Mouse (Mus musculus): ENCODE results near the gene Clip1. TPM values are rescaled to one million over a fixed set of nuclear protein-coding genes. Genes with fewer than 3 reads are reported as not detected.

The Clip1 gene
- polyA plus RNA-seq, 1 experiment from 2014 or later: 37.8 TPM

DNA sequence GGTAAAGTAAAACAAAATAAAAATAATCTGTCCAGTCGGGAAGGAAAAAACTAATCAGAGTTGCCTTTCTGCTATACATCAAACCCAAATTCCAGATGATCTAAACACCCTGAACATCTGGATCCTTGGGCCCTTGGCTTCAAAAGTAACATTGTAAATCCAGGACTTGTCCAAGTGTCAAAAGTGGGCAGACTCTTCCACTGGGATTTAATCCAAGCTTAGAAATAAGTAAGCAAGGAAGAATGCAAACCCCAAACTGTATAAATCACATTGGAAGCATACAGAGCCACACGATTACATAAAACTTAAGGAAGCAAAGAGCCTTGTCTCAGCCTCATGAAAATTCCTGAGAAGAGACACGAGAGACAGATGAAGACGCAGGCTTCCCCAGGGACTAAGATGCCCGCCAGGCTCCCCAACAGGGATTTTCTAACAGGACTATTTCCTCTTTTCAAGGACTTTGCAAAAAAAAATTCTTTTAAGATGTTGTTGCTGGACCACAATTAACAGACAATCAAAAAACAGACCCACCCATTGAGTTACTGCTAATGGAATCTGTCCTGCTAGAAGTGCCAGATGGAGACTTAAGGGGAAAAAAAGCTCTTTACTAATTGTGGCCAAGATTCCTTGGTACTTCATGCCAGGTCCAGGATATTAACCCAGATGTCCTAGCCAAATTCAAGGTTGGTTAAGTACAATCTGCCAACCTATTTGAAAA lies 4.7 kb downstream of the Clip1 start:
- no peak for ATAC-seq (ENCODE audit: insufficient number of reproducible peaks, low FRiP score, low TSS enrichment, low read depth)
- DNase-seq (ENCODE audit: low spot score): no peak
- H3K4me1 ChIP-seq (ENCODE audit: control insufficient read depth, insufficient read depth, low read length): peaks cover 12% of the 10 kb centered on the region
- H3K36me3 ChIP-seq (ENCODE audit: control insufficient read depth, insufficient read depth, low read length): peaks cover 2% of the 10 kb centered on the region; the same call in 1 of the 2 replicates
- H3K9ac ChIP-seq (ENCODE audit: low read length): no peak overlapping the region
- no peak overlapping the region for H3K4me2 ChIP-seq (ENCODE audit: low read depth, severe bottlenecking)
- no peaks in the 10 kb centered on the region for H3K27me3 ChIP-seq (ENCODE audit: control insufficient read depth, insufficient read depth, low read length)
- 50% methylated on average over 5 of the region's 5 CpGs for WGBS
- no peaks in the 10 kb centered on the region for H3K9me3 ChIP-seq (ENCODE audit: control insufficient read depth, low read length)
- H3K4me3 ChIP-seq (ENCODE audit: low read depth, low read length): no peak overlapping the region
- no peak overlapping the region for H3K27ac ChIP-seq (replicated peaks; ENCODE audit: low read depth, low read length)

DNA sequence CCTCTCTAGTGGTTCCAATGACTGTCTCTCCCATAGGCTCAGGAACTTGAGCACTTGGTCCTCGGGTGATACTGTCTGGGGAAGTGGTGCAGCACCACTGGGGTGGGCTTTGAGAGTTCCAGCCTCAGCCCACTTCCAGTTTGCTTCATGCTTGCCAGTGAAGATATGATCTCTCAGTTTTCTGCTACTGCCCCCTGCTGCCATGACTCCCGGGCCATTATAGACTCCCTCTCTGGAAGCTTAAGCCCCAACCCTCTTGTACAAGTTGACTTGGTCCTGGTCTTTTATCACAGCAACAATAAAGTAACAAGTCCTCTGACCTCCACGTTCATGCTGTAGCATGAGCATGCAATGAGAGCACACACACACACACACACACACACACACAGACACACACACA lies 5.3 kb downstream of the Clip1 start:
- H3K36me3 ChIP-seq (ENCODE audit: control insufficient read depth, insufficient read depth, low read length): peaks cover 2% of the 10 kb centered on the region; the same call in 1 of the 2 replicates

DNA sequence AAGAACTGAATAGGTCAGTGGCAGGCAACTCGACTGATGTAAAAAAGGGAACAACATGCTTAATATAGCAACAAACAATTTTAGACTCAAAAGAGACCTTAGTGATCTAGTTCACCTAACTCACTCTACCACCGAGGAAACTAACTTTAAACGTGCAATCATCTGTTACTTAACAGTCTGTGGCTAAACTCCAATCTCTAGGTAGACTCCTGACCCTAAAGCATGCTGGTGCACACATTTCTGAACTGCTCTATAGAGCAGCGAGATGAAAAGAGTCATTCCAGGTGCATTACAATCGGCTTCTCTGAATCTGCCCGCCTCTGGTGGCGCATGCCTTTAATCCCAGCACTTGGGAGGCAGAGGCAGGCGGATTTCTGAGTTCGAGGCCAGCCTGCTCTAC lies 8.7 kb downstream of the Clip1 start:
- ATAC-seq (ENCODE audit: insufficient number of reproducible peaks, low FRiP score, low TSS enrichment, low read depth) (no peak), DNase-seq (ENCODE audit: low spot score) (no peak)
- no peak overlapping the region for H3K27ac ChIP-seq (replicated peaks; ENCODE audit: low read depth, low read length)
- 91% methylated on average over 9 of the region's 9 CpGs for WGBS
- H3K9me3 ChIP-seq (ENCODE audit: control insufficient read depth, low read length): no peaks in the 10 kb centered on the region
- H3K4me2 ChIP-seq (ENCODE audit: low read depth, severe bottlenecking): no peak overlapping the region
- no peak overlapping the region for H3K9ac ChIP-seq (ENCODE audit: low read length)
- H3K4me3 ChIP-seq (ENCODE audit: low read depth, low read length): no peak overlapping the region
- peaks cover 13% of the 10 kb centered on the region for H3K4me1 ChIP-seq (ENCODE audit: control insufficient read depth, insufficient read depth, low read length)
- H3K36me3 ChIP-seq (ENCODE audit: control insufficient read depth, insufficient read depth, low read length): peaks cover 2% of the 10 kb centered on the region; the same call in 1 of the 2 replicates
- H3K27me3 ChIP-seq (ENCODE audit: control insufficient read depth, insufficient read depth, low read length): no peaks in the 10 kb centered on the region

More for the DNA sequence above, 5.3 kb downstream of the Clip1 start:
- ATAC-seq (ENCODE audit: insufficient number of reproducible peaks, low FRiP score, low TSS enrichment, low read depth) (no peak), DNase-seq (ENCODE audit: low spot score) (no peak)
- no peak overlapping the region for H3K4me3 ChIP-seq (ENCODE audit: low read depth, low read length)
- no peaks in the 10 kb centered on the region for H3K9me3 ChIP-seq (ENCODE audit: control insufficient read depth, low read length)
- peaks cover 12% of the 10 kb centered on the region for H3K4me1 ChIP-seq (ENCODE audit: control insufficient read depth, insufficient read depth, low read length)
- no peaks in the 10 kb centered on the region for H3K27me3 ChIP-seq (ENCODE audit: control insufficient read depth, insufficient read depth, low read length)
- no peak overlapping the region for H3K9ac ChIP-seq (ENCODE audit: low read length)
- 66% methylated on average over 3 of the region's 3 CpGs for WGBS
- H3K27ac ChIP-seq (replicated peaks; ENCODE audit: low read depth, low read length): no peak overlapping the region
- no peak overlapping the region for H3K4me2 ChIP-seq (ENCODE audit: low read depth, severe bottlenecking)

DNA sequence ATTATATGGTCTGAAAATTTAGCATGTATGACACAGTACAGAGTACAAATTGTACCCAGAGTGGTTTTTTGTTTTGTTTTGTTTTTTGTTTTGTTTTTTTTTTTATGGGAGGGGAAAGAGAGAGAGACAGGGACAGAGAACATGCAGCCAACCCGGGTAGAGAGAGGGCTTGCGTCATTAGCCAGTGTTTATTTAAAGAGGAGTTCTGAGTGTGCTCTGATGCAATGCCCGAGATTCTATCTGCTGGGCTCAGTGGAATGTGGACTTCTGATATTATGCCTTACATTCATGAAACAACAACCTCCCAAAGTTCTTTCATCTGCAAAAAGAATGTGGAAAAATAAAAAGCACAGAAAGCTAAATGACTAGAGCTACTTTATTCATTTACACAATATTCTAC lies 9.2 kb downstream of the Clip1 start:
- 30% methylated on average over 3 of the region's 3 CpGs for WGBS
- ATAC-seq (ENCODE audit: insufficient number of reproducible peaks, low FRiP score, low TSS enrichment, low read depth) (no peak), DNase-seq (ENCODE audit: low spot score) (no peak)
- H3K27ac ChIP-seq (replicated peaks; ENCODE audit: low read depth, low read length): no peak overlapping the region
- H3K9me3 ChIP-seq (ENCODE audit: control insufficient read depth, low read length): no peaks in the 10 kb centered on the region
- H3K27me3 ChIP-seq (ENCODE audit: control insufficient read depth, insufficient read depth, low read length): no peaks in the 10 kb centered on the region
- no peak overlapping the region for H3K9ac ChIP-seq (ENCODE audit: low read length)
- peaks cover 2% of the 10 kb centered on the region; the same call in 1 of the 2 replicates for H3K36me3 ChIP-seq (ENCODE audit: control insufficient read depth, insufficient read depth, low read length)
- H3K4me2 ChIP-seq (ENCODE audit: low read depth, severe bottlenecking): no peak overlapping the region
- H3K4me3 ChIP-seq (ENCODE audit: low read depth, low read length): no peak overlapping the region
- peaks cover 18% of the 10 kb centered on the region for H3K4me1 ChIP-seq (ENCODE audit: control insufficient read depth, insufficient read depth, low read length)

DNA sequence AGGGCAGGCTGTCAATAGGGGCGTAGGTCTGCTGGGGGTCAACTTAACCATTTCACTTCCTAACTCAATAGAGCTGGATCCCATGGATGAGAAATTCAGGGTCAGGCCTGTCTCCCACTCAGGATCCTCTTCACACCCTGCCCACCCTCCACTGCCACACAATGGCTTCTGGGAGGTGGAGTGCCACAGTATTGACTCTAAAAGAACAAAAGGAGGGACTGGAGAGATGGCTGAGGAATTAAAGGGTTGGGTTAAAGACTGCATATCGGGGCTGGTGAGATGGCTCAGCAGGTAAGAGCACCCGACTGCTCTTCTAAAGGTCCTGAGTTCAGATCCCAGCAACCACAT lies 13.0 kb downstream of the Clip1 start:
- H3K27me3 ChIP-seq (ENCODE audit: control insufficient read depth, insufficient read depth, low read length): no peaks in the 10 kb centered on the region
- no peaks in the 10 kb centered on the region for H3K36me3 ChIP-seq (ENCODE audit: control insufficient read depth, insufficient read depth, low read length)
- H3K4me2 ChIP-seq (ENCODE audit: low read depth, severe bottlenecking): no peak overlapping the region
- WGBS: 79% methylated on average over 3 of the region's 3 CpGs
- H3K9ac ChIP-seq (ENCODE audit: low read length): no peak overlapping the region
- H3K4me1 ChIP-seq (ENCODE audit: control insufficient read depth, insufficient read depth, low read length): peaks cover 13% of the 10 kb centered on the region
- DNase-seq (ENCODE audit: low spot score): no peak
- H3K27ac ChIP-seq (replicated peaks; ENCODE audit: low read depth, low read length): no peak overlapping the region
- ATAC-seq (ENCODE audit: insufficient number of reproducible peaks, low FRiP score, low TSS enrichment, low read depth): no peak
- H3K4me3 ChIP-seq (ENCODE audit: low read depth, low read length): no peak overlapping the region
- H3K9me3 ChIP-seq (ENCODE audit: control insufficient read depth, low read length): no peaks in the 10 kb centered on the region

DNA sequence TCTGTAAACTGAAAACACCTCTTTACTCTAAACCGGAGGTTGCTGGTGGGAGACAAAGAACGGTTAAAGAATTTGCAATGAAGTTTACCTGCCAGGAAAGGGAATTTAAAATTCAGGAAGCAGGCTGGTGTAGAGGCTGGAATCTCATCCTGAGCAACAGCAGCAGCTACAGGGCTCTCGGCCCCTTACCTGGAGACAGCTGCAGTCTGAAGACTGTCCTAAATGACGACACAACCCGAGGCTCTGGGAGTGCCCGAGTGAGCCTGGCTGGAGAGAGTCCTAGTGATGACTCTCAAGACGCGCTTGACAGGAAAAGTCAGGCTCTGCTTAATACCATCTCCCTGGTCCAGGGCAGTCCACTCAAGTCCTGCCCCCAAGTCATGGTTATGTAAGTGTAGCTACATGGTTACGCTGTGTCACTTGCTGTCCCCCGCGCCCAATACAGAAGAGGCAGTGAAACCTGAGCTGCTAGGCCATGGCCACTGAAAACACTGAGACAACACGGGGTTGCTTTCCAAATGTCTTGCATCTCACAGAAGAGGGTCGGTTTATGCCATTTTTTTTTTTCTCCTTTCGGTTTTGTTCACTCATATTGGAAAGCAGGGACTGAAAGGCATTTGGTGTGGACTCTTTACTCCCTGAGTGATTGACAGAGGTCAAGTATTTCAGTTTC lies 13.5 kb downstream of the Clip1 start:
- no peak for DNase-seq (ENCODE audit: low spot score)
- Histone ChIP-seq H3K27me3 (ENCODE audit: control insufficient read depth, insufficient read depth, low read length) (no peaks in the 10 kb centered on the region), H3K36me3 (ENCODE audit: control insufficient read depth, insufficient read depth, low read length) (no peaks in the 10 kb centered on the region), H3K4me1 (ENCODE audit: control insufficient read depth, insufficient read depth, low read length) (peaks cover 13% of the 10 kb centered on the region), H3K9me3 (ENCODE audit: control insufficient read depth, low read length) (no peaks in the 10 kb centered on the region), H3K4me2 (ENCODE audit: low read depth, severe bottlenecking) (no peak overlapping the region), H3K27ac (replicated peaks; ENCODE audit: low read depth, low read length) (no peak overlapping the region), H3K4me3 (ENCODE audit: low read depth, low read length) (no peak overlapping the region), H3K9ac (ENCODE audit: low read length) (no peak overlapping the region)
- WGBS: 26% methylated on average over 14 of the region's 14 CpGs
- ATAC-seq (ENCODE audit: insufficient number of reproducible peaks, low FRiP score, low TSS enrichment, low read depth): no peak

DNA sequence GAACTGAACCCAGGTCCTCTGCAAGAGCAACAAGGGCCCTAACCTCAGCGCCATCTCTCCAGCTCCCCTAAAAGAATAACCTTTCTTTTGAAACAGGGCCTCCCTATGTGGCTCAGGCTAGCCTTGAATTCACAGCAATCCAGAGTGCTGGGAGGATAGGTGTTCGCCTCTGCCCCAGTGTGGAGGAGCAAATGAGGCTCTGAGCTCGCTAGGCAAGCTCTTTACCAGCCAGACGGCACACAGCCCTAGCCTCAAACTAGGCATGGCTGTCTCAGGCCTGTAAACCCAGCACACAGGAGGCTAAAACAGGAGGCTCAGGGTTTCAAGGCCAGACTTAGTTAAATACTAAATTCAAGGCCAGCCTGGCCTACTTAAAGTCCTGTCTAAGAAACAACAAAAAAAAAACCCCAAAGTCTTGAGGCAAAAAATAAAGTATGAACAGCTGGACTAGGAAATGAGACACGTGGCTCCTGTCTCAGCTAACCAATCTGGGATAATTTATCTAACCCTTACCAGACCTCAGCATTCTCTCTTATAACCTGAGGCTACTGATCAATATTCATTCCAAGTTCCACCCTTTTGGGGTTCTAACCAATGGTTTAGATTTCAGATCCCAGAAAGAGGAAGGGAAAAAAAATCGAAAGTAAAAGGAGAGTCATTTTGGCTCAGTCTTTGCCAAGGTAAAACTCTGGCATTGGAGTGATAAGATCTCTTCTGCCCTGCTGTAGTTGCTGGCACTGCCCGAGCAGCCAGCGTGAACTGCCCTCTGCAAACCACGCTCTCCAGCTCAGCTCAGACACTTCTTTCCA lies 14.2 kb downstream of the Clip1 start:
- 60% methylated on average over 9 of the region's 9 CpGs for WGBS
- ATAC-seq (ENCODE audit: insufficient number of reproducible peaks, low FRiP score, low TSS enrichment, low read depth): no peak
- Histone ChIP-seq H3K4me3 (ENCODE audit: low read depth, low read length) (no peak overlapping the region), H3K4me1 (ENCODE audit: control insufficient read depth, insufficient read depth, low read length) (peaks cover 13% of the 10 kb centered on the region), H3K27me3 (ENCODE audit: control insufficient read depth, insufficient read depth, low read length) (no peaks in the 10 kb centered on the region), H3K4me2 (ENCODE audit: low read depth, severe bottlenecking) (no peak overlapping the region), H3K9me3 (ENCODE audit: control insufficient read depth, low read length) (no peaks in the 10 kb centered on the region), H3K27ac (replicated peaks; ENCODE audit: low read depth, low read length) (0 out of 2 replicates have a peak overlapping the region, but pooled peaks have one; percentile 39), H3K36me3 (ENCODE audit: control insufficient read depth, insufficient read depth, low read length) (no peaks in the 10 kb centered on the region), H3K9ac (ENCODE audit: low read length) (no peak overlapping the region)
- DNase-seq (ENCODE audit: low spot score): no peak

DNA sequence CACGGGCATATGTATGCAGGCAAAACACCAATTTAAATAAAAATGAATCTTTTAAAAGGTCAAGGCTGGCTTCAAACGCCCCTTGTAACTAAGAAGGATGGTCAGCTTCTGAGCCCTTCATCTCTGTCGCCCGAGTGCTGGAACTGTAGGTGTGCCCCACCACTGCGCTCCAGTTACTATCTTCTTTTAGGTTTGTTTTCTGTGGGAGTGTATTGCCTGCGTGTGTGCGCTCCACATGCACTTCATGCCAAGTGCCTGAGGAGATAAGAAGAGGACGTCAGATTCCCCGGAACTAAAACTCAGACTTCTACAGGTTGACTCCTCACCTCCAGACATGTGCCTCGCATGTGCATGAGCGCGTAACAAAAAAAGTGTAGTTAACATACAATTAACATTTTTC lies 16.5 kb downstream of the Clip1 start:
- H3K27ac ChIP-seq (replicated peaks; ENCODE audit: low read depth, low read length): no peak overlapping the region
- DNase-seq (ENCODE audit: low spot score) (no peak), ATAC-seq (ENCODE audit: insufficient number of reproducible peaks, low FRiP score, low TSS enrichment, low read depth) (no peak)
- no peaks in the 10 kb centered on the region for H3K36me3 ChIP-seq (ENCODE audit: control insufficient read depth, insufficient read depth, low read length)
- no peak overlapping the region for H3K4me3 ChIP-seq (ENCODE audit: low read depth, low read length)
- no peaks in the 10 kb centered on the region for H3K9me3 ChIP-seq (ENCODE audit: control insufficient read depth, low read length)
- no peak overlapping the region for H3K9ac ChIP-seq (ENCODE audit: low read length)
- H3K4me2 ChIP-seq (ENCODE audit: low read depth, severe bottlenecking): no peak overlapping the region
- H3K27me3 ChIP-seq (ENCODE audit: control insufficient read depth, insufficient read depth, low read length): no peaks in the 10 kb centered on the region
- 91% methylated on average over 12 of the region's 12 CpGs for WGBS
- peaks cover 13% of the 10 kb centered on the region for H3K4me1 ChIP-seq (ENCODE audit: control insufficient read depth, insufficient read depth, low read length)

Measured in limb, embryonic 11.5 days (tissue).